Mouse (Mus musculus) CD4-positive, CD25-positive, alpha-beta regulatory T cell, adult 4 months (primary cell): ENCODE data around the gene Ripor2. TPM values are rescaled to one million over a fixed set of nuclear protein-coding genes. Genes with fewer than 3 reads are reported as not detected.
A peak's percentile ranks its signal among the peaks of the same experiment; 100 is the strongest.

Source experiments
- ATAC-seq: one replicate; pipeline ENCODE4 v1.8.0; 2017
- polyA plus RNA-seq, 2 experiments: library from polyadenylated mRNA; unstranded; fragments of 100-300 nt; shearing (Covaris generic); gene quantifications; one replicate each; pipeline ENCODE4 v1.2.1; 2017

Gene Ripor2
- polyA plus RNA-seq, 2 experiments from 2014 or later = 228 to 281 TPM

DNA sequence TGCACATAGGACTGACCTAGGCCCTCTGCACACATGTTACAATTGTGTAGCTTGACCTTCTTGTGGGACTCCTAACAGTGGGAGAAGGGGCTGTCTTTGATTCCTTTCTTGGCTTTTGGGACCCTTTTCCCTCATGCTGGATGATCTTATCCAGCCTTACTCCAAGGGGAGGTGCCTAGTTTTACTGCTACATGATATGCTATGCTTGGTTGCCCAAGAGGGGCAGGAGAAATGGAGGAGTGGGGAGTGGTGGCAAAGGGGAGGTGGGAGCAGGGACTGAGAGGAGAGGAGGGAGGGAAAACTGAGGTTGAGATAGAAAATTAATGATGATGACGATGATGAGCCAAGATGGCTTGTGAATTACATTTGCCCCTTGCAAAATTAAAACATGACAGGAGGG, 37.7 kb downstream of the Ripor2 start:
- no peak for ATAC-seq

DNA sequence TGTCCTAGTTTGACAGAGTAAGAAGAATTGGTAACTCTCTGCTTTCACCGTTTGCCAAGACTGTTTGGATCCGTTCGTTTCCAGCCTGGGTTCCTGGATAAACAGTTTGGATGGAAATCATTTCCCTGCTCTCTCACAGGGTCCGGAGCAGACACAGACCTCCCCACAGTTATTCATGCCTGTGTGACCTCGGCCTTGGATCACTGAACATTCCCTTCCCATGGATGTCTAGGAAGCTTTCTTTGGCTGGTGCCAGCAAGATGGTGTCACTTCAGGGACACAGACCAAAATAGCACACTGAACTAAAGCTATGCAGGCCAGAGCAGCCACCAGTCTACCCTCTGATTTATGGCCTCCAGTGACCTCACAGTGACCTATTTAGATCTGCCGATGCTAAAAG, 38.5 kb downstream of the Ripor2 start:
- no peak for ATAC-seq

DNA sequence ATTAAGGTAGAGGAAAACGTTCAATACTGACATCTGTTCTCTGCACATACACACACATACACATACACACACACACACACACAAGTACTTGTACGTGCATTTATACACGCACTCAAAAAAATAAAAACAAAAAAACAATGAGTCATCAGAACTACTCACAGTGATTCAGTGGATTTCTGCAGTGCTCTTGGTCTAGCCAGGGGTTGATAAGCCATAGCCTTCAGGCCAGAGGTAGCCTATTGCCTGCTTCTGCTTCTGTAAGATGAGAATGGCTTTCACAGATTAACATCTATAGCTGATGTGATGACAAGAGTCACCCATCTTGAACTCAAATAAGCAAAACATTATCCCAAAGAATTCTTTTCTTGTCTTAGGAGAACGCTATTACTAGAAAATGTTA, 41.6 kb downstream of the Ripor2 start:
- no peak for ATAC-seq

DNA sequence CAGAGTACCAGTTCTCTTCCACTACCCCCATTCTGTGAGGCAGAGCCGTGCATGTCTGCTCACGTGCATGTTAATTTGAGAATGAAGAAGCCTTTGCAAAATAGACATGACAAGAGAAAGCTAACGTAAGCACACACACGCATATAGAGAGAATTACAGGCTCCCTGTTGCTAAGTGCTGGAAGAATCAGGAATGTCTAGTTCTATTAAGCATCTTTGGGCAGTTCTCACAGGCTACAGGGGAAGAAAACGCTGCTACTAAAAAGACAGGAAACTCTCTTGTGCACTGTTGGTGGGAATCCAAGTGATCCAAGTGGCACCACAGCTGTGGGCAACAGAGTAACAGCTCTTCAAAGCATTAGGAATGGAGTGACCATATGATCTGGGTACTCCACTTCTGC, 43.1 kb downstream of the Ripor2 start:
- no peak for ATAC-seq

DNA sequence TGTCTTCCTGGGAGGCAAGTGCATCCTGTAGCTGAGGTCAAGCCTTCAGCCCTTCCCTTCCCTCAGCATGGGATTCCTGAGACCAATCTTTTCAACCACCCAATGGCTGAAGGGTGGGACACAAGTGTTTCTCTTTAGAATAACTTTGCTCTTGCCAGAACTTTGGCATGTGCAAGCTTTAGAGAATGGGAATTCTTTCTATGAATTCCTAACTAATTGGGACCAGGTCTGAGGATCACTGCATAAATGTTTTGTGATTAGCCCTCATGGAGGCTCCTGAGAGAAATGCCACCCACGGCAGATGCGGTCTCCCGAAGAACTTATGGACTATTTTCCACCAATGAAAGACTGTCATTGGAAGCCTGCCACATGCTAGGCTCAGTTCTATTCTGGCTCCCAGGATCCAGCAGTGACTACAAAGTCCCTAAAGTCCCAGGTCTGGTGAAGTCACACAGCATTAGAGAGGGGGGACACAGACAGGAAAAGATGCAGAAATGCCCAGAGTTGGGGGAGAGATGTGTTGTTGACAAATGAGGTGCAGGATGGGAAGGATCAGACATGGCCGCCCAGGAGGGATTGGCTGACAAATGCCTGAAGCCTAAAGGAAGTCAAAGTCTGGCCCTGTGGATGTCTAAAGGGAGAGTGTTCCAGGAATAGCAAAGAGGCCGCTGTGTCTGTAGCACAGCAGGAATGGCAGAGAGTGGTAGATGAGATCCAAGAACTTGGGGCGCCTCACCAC, 44.9 kb downstream of the Ripor2 start:
- ATAC-seq = no peak

DNA sequence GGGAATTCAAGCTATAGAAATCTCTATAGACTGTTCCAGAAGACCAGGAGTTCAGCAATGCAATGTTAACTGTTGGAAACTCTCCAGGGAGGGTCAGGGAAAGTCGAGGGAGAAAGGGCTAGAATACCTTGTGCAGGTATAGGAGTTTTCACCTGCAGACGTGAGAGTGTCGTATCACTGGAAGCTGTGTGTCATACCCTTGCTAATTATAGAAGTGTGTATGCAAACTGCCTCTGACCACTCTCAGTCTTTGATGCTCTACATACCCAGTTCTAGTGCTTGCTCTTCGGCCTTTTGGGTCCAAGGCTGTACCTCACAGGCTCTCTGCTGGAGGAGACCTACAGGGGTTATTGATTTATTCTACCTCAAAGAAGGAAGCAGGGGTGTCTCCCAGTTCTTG, 46.2 kb downstream of the Ripor2 start:
- ATAC-seq = no peak

DNA sequence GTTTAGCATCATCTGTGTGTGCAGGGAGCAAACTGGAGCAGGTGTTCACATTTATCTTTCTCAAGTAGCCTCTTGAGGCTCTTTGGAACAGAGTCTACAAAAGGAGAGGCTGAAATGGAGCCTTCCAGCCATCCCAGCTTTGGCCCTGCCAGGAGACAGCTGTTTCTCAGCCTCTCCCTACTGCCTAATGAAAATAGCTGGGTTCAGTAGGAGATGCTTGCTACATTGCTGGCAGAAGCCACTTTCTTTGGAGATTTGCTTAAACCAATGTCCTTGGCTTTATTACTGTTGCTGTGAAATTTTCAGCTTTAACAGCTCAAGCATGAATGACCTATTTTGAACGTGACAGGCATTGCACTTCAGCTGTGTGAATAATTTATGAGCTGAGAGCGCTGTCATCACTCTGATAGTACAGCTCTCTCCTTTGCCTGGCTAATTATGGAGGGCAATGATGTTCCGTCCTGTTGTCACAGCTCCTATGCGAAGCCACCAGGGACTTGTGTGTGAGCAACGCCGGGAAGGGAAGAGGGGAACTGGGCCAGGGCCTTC, 47.2 kb downstream of the Ripor2 start:
- no peak for ATAC-seq

DNA sequence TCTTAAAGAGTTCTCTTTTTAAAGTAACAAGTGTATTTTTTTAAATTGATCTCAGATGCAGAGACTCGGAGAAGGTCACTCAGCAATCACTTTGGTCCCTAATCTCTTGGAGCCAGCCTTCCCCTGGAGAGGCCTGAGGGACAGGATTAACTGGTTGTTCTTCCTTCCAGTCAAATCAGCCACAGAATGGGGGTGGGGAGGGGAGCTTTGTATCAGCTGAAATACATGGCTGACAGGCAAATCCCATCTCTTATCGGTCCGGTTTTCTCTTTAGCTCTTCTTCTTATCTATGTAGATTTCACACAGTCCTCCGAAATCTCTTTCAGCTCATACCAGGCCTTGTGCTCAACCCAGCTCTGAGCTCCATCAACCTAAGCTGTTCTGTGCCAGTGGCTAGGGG, 48.4 kb downstream of the Ripor2 start:
- no peak for ATAC-seq

DNA sequence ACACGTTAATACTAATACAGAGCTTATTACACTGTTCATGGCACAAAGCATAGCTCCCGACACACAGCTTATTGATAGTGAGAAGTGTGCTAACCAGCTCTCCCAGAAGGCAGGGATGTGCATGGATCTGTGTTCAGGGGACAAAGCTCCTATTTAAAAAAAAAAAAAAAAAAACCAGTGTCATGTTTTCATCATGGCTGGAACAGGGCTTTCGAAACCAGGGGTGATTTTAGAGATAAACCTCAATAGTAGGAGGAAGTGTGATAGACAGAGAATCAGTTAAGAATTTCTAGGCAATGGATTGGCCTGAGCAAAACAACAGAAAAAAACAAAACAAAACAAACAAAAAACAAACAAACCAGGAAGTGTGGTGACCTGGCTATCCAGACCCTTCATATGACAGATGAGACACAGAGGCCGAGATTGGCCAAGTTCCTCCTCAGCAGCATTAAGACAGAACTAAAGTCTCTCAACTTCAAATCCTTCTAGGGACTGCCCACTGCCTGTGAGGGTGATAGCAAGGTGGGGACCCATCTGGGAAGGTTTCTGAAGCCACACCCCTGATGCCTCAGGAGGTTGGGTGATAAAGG, 51.1 kb downstream of the Ripor2 start:
- ATAC-seq = peak; percentile 27

DNA sequence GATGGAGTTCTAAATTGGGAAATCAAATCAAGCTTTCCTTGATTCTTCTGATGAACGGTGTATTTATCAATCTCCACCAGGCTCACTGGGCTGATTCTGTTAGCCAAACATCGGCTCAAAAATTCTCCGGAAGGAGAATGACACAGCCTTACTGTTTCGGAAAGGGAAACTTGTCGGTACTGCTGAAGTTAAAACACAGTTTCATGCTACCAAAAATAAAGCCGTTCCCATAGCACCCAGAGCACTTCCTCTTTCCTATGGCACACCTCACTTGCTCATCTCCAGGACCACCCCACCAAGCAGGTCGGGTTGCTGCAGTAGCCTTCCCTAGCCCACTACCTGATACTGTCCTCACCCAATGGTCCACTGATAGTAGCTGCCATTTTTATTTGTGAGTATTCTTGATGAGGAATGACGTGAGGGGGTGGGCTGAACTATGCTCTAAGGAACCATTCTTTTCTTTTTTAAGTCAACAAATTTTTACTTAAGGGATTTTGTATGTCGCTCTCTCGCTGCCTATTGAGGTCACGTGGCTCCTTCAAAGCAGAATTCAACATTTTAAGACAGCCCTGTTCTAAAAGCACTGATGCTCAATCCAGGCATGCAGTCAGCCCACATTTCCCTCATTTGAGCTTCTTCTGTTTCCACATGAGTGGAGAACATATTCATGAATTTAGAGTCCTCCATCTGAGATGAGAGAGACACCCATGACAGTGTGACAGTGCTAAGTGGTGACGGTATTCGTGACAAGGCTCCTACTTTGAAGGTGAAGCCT, 52.5 kb downstream of the Ripor2 start:
- peak; percentile 32 for ATAC-seq

DNA sequence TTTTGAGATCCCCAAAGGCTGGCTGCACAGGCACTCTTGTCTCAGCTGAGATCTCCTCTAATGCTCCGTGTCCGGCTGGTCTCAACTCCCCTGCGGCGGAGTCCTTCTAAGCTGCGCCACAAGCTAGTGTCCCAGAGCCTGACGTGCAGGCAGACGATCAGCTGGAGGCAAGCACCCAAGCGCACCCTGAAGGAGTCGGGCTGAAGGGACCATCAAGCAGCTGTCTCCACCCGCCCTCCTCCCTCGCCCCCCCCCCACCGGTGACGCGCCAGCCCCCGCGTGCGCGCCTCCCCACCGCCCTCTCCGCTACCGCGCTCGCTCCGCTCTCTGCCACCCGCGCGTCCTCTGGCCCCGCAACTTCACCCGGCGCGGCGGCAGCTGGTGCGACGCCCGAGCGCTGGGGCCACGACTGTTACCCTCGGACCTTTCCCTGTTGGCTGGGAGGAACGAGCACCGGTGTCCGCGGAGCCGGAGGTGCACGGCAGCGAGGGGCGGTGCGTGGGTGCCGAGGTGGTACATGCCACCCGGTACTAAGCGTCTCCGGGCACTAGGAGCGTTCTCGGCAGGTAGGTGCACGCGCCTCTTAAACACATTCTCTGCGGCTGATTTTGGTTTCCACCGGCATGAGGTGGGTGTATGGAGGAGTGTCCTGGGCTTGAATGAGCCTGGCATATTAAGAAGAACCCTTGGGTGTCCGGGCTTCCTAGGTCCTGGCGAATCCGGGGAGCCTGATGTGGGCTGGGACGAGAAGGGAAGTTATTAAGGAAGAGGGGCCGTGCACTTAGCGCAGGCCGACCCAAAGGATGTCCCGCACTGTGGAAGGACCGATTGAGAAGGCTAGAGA, 56.6 kb downstream of the Ripor2 start:
- peak; percentile 36 for ATAC-seq

DNA sequence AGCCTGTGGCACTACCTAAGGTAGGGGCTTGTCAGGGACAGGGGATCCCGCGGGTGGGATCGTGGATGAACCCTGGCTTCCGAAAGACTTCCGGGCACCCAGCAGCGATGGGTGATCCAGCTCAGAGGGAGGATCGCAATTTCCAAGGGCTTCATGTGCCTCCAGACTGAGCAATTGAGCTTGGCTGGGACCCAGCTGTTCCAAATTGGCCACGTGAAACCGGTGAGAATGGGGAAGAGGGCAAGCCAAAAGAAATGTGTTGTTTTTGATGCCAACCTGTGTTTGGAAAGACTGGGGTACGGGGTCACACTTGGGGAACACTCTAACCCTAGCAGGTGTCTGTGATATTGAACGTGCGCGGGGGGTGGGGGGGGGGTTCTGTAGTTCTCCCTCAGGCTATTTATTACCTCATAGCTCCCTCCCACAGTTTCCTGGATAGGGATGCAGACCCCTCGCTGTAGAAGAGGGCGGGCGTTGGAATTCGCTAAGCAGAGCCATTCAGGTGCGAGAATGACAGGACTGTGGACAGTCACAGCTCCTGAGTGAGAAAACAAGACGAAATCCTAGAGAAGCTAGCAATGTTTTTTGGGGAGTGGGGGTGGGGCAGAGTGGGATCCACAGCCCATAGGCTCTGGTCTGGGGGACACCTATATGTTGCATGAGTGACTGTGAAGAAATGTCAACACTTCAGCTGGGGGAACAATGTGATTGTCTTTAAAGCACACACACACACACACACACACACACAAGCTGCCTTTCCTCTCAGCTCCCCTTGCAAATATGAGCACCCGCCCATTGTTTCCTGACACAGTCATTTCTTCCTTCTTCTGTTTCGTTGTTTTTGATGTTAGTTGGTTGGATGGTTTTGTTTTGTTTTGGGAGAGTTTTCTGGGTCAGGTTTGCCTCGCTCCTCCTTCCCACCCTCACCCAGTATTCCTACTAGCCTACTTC, 57.5 kb downstream of the Ripor2 start:
- ATAC-seq = peak; percentile 60

DNA sequence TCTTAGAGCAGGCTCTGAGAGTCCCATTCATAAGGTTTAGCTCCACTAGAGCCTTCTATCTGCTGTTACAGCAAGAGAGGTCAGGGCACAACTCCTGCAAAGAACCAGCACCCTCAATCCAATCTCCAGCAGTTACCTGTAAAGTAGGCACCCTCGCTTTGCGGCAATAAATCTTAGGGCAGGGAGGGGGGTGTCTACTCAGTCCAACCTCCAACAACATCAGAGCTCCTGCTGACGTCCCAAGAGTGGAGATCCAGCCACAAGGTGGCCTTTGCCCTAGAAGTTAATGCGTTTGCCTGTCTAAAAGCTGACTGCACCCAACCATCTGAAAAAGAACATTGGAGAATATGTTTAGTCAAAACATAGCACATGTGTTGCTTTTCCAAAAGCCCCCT, 58.2 kb downstream of the Ripor2 start:
- ATAC-seq = peak; percentile 12

DNA sequence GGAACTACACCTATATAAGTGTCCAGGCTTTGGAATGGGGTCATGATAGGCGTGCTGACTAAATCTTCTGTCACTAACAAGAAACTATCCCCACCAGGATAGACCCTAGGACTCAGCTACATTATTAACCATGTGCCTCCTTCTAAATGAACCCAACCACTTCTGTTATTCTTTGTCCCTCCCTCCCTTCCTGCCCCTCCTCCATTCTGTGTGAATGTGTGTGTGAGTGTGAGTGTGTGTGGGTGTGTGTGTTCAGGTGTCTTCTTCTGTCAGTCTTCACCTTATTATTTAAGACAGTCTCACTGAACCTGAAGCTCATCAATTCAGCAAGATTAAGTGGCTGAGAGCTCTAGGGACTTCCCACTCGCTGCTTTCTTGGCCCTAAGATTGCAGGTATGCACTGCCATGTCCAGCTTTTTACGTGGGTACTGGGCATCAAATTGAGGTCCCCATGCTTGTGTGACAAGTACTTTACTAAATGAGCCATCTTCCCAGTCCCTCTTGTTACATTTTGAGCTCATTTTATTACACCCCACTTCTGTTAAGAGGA, 58.9 kb downstream of the Ripor2 start:
- peak; percentile 8 for ATAC-seq

DNA sequence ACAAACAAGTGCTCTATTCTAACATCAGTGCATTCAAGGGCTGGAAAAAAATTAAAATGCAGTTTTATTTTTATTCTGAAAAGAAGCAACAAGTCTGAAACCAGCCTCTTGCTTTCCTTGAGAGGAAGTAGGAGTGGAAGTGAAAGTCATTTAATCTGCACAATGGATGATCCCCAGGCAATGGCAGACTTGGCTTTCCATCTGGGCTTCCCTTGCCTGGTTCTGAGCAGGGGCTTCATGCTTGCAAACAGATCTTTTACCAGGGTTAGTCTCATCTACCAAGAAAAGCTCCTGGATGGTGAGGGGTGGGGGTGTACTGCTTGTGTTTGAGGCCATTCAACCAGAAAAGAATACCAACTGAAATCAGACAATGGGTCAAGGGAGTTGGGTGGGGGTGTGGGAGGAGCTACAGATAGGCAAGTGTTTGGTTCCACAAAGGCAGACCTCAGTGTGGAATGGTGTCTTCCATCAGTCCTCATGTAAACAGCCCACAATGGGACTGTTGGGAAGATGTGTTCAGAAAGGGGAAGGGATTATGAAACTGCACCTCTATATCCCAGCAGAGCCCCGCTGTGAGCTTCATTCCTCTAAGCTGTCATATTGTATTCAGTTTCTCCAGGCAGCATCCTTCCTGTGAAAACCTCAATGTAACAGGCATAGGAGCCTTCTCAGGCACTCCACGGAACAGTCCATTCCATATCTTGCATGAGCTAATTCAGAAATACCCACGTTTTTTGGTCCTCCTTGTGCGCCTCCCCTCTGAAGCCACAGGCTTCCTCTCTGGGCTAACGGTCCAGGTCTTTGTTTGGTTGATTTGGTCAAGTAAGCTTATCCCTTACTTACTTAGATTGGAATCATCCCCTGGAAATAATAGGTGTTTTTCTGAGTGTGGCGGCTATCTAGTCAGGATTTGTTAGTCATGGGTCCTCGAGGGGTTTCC, 59.8 kb downstream of the Ripor2 start:
- no peak for ATAC-seq

DNA sequence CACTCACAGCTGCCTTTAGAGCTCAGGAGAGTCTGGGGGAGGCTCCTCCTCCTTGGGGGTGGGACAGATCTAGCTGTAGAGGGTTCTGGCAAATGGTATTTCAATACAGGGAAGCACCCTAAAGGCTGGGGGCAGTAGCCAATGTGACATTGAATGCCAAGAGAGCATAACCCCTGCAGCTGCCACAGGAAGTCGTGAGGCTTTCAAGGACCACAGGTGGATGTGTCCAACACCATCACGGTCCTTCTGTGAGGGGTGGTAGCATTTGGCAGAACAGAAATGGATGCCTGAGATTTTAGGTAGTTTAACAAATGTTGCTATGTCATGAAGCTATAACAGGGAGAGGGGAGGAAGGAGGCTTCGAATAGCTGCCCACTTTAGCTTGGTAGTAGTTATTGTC, 63.2 kb downstream of the Ripor2 start:
- no peak for ATAC-seq

DNA sequence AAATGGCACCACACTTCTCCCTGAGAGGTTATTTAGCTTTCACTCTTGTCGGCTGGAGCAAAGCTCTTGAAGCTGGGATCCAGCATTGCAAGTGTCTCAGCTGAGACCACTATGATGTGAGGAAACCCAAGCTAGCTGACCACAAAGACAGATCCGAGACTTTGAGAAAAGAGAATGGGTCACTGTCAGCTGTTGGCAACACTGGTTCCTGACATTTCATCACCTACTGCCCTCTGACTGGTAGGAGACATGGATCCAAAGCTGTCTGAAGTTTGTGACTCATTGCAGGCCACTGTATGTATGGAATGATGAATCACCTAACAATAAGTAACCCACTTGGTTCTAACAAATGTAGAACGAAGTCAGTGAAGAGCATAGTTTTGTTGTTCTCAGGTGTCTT, 64.3 kb downstream of the Ripor2 start:
- no peak for ATAC-seq

DNA sequence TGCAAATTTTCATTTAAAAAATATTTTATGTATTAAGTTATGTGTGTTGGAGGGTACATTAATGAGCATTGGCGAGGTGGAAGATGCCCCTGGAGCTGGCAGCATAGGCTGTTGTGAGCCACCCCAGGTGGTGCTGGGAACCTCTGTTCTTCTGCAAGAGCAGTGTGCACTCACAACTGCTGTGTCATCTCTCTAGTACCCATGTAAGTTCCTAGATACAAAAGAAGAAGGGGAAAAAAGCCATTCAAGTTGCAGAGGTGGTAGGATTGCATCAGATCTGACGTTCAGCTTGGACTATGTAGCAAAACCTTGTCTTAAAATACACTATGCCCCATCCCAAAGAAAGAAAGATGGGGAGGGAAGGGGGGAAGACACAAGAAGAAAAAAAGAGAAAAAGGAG, 65.5 kb downstream of the Ripor2 start:
- ATAC-seq = no peak

DNA sequence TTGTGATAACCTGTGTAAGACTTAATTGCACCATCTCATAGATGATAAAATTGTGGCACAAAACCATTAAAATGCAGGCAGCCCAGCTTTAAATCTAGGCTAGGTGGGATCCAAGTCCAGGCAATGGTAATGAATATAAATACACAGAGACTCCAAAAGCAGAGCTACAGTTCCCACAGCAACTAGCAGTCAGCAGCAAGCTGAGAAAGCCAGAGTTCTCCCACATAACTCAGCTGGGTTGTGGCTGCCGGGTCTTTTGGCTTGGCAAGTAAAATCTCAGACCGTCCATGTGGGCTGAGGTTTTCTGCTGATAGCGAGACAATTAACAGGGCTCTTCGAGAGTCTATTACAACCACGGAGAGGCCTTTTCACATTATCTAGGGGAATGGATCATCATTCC, 66.0 kb downstream of the Ripor2 start:
- ATAC-seq = no peak

DNA sequence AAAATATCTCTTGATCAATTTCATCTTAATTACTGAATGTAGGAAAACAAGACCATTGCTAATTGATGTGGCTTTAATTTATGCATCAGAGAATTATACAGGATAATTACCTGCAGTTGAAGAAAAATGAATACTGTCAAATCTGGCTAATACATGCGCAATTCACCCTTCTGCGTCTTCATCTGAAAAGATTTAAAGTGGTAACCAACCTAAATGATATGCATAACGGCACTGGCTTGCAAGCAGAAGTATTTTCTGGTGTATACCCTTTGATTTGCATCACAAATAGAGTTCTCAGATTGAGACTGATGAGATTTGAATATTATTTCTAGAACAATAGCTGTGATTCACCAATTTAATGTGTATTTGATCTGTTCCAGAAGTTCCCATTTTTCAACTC, 66.7 kb downstream of the Ripor2 start:
- no peak for ATAC-seq
